Comparison of ENCODE assay signal across 9 mouse cellular contexts in genomic region chr4:102574226-102574625, GRCm38 (mm10).
A peak's percentile ranks its signal among the peaks of the same experiment; 100 is the strongest.
DNase-seq lines count a peak whose midpoint lies in the region; ATAC-seq lines count a peak whose summit lies in the region.
"Had no signal": no experiment of that assay in that cellular context is flagged by ENCODE, and none has a peak within 500 bp of the region (broad histone marks: within the 10 kb centered on the region; RNA-seq: fewer than 3 reads in every experiment).

No protein-coding gene starts in this region.

- no peaks in the 10 kb centered on the region for H3K36me3 ChIP-seq in kidney, embryonic 16.5 days (ENCODE audit: insufficient read depth, low read length)
- H3K36me3 ChIP-seq in macrophage (ENCODE audit: inconsistent target): no peaks in the 10 kb centered on the region
- no peaks in the 10 kb centered on the region; the same call in 1 of the 2 replicates for H3K36me3 ChIP-seq in embryonic facial prominence, embryonic 10.5 days (replicated peaks)
- H3K36me3 ChIP-seq in midbrain, embryonic 15.5 days (replicated peaks): no peaks in the 10 kb centered on the region
- H3K36me3 ChIP-seq in forebrain, embryonic 16.5 days (ENCODE audit: control insufficient read depth, insufficient read depth): no peaks in the 10 kb centered on the region

- H3K79me2 ChIP-seq in macrophage (ENCODE audit: inconsistent target): peaks cover 74% of the 10 kb centered on the region; the same call in 1 of the 2 replicates

- ATAC-seq in kidney, embryonic 16.5 days (ENCODE audit: low FRiP score, low TSS enrichment): 0 out of 2 replicates have a peak, but pooled peaks have one; percentile 12
- no peak for ATAC-seq in midbrain, embryonic 15.5 days (replicated peaks)
- ATAC-seq in forebrain, embryonic 16.5 days: no peak

- peak; percentile 44 for DNase-seq in adrenal gland, postnatal 14 days
- DNase-seq in adrenal gland, adult 8-10 months: no peak
- DNase-seq in gastrocnemius, postnatal 14 days: peak; percentile 74
- no peak for DNase-seq in embryonic facial prominence, embryonic 10.5 days (ENCODE audit: low spot score)

- H3K4me3 ChIP-seq in kidney, embryonic 16.5 days (ENCODE audit: low read length): no peak overlapping the region
- H3K4me3 ChIP-seq in macrophage (ENCODE audit: inconsistent target): no peak overlapping the region
- no peak overlapping the region for H3K4me3 ChIP-seq in embryonic facial prominence, embryonic 10.5 days
- no peak overlapping the region for H3K4me3 ChIP-seq in midbrain, embryonic 15.5 days
- H3K4me3 ChIP-seq in forebrain, embryonic 16.5 days (replicated peaks; ENCODE audit: low read length): no peak overlapping the region
- H3K4me3 ChIP-seq: erythroblast, embryonic 14.5 days had no signal

- H3K27me3 ChIP-seq in kidney, embryonic 16.5 days (ENCODE audit: insufficient read depth, low read length): peaks cover 4% of the 10 kb centered on the region; the same call in 1 of the 2 replicates
- H3K27me3 ChIP-seq in embryonic facial prominence, embryonic 10.5 days (replicated peaks; ENCODE audit: low read depth, poor library complexity, severe bottlenecking): peaks cover 19% of the 10 kb centered on the region
- peaks cover 3% of the 10 kb centered on the region; the same call in 1 of the 2 replicates for H3K27me3 ChIP-seq in midbrain, embryonic 15.5 days (replicated peaks)
- no peaks in the 10 kb centered on the region for H3K27me3 ChIP-seq in forebrain, embryonic 16.5 days (replicated peaks; ENCODE audit: control insufficient read depth, insufficient read depth, low read length)

- H3K9ac ChIP-seq in kidney, embryonic 16.5 days (replicated peaks; ENCODE audit: low read length): peak overlapping the region; percentile 35; the same call in 1 of the 2 replicates
- H3K9ac ChIP-seq in midbrain, embryonic 15.5 days: no peak overlapping the region
- H3K9ac ChIP-seq in forebrain, embryonic 16.5 days (replicated peaks; ENCODE audit: low read depth, low read length): no peak overlapping the region

- H3K27ac ChIP-seq in kidney, embryonic 16.5 days (ENCODE audit: low read length): peak overlapping the region; percentile 38; the same call in 1 of the 2 replicates
- H3K27ac ChIP-seq in macrophage: peak overlapping the region; percentile 54
- no peak overlapping the region for H3K27ac ChIP-seq in embryonic facial prominence, embryonic 10.5 days (replicated peaks)
- no peak overlapping the region for H3K27ac ChIP-seq in midbrain, embryonic 15.5 days
- no peak overlapping the region for H3K27ac ChIP-seq in forebrain, embryonic 16.5 days (ENCODE audit: low read length)

- 27% methylated on average over 9 of the region's 9 CpGs for WGBS in kidney, embryonic 16.5 days
- WGBS in macrophage (ENCODE audit: missing documents): 2% methylated on average over 9 of the region's 9 CpGs
- 40% methylated on average over 9 of the region's 9 CpGs for WGBS in embryonic facial prominence, embryonic 10.5 days
- WGBS in midbrain, embryonic 15.5 days: 60% methylated on average over 9 of the region's 9 CpGs
- 60% methylated on average over 9 of the region's 9 CpGs for WGBS in forebrain, embryonic 16.5 days

- peaks cover 26% of the 10 kb centered on the region for H3K4me1 ChIP-seq in kidney, embryonic 16.5 days (ENCODE audit: insufficient read depth, low read length)
- peaks cover 37% of the 10 kb centered on the region for H3K4me1 ChIP-seq in embryonic facial prominence, embryonic 10.5 days
- H3K4me1 ChIP-seq in midbrain, embryonic 15.5 days: peaks cover 21% of the 10 kb centered on the region
- H3K4me1 ChIP-seq in forebrain, embryonic 16.5 days (replicated peaks; ENCODE audit: control insufficient read depth, insufficient read depth, low read length): peaks cover 14% of the 10 kb centered on the region

- intact Hi-C loops in gastrocnemius, postnatal 14 days (cut with DNase I; ENCODE audit: low total_unique reads): no loop called here

- peak overlapping the region; percentile 49; the same call in 1 of the 2 replicates for H3K4me2 ChIP-seq in kidney, embryonic 16.5 days (replicated peaks; ENCODE audit: low read depth, low read length)
- H3K4me2 ChIP-seq in midbrain, embryonic 15.5 days: no peak overlapping the region
- H3K4me2 ChIP-seq in forebrain, embryonic 16.5 days (ENCODE audit: low read length): no peak overlapping the region

- H3K9me3 ChIP-seq in kidney, embryonic 16.5 days (ENCODE audit: low read length): no peaks in the 10 kb centered on the region
- no peaks in the 10 kb centered on the region for H3K9me3 ChIP-seq in embryonic facial prominence, embryonic 10.5 days
- H3K9me3 ChIP-seq in midbrain, embryonic 15.5 days: no peaks in the 10 kb centered on the region
- no peaks in the 10 kb centered on the region for H3K9me3 ChIP-seq in forebrain, embryonic 16.5 days (ENCODE audit: control insufficient read depth, low read length)

Comparison
In these comparisons a context has a peak if more than half of its experiments do, and no peak if none do; other contexts are left out.
1. DNase-seq: peak in adrenal gland, postnatal 14 days (single experiment) and gastrocnemius, postnatal 14 days (single experiment); none in adrenal gland, adult 8-10 months (single experiment) and embryonic facial prominence, embryonic 10.5 days (single experiment).
2. H3K27ac ChIP-seq: peak in kidney, embryonic 16.5 days (single experiment) and macrophage (single experiment); none in embryonic facial prominence, embryonic 10.5 days (single experiment), midbrain, embryonic 15.5 days (single experiment) and forebrain, embryonic 16.5 days (single experiment).